Mouse (Mus musculus) thymus, postnatal 10 days (tissue): ENCODE data around the gene Haghl.
"Not testable (repeated sequence)": the region's sequence is repeated elsewhere in the genome, so short reads cannot be mapped to it uniquely, and the experiment has no call there.

Experiments used
- DNase-seq, 2 experiments: peaks; one replicate each; pipeline ENCODE4 v3.0.0; 2021; ENCODE audit warnings: low spot score in 2 of 2

Gene Haghl

DNA sequence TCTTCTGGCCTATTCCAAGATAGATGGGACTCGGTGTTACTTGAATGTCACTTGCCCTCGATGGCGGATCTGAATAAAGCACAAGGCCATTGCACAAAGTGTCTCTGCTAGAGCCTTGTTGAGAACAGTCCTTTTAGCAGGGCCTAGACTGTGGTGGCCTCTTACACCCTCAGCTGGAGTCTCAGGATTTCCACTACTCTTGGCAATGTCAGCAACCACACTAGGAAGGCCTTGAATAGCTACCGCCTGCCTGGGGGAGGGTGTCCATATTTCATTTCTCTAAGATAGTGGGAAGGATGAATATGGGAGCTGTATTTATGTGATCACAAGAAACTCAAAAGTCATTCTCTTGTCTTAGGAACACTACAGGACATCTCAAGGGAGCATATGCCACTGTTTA, 37.2 kb downstream of the Haghl start:
- no peak for DNase-seq

- no peak for DNase-seq
These were observed 41.2 kb downstream of the Haghl start for GRCm38 (mm10) chr17:25744311-25744710.

- DNase-seq = no peak
These were observed 41.6 kb downstream of the Haghl start for GRCm38 (mm10) chr17:25743831-25744230.

GRCm38 (mm10) chr17:25741471-25741870, 44.0 kb downstream of the Haghl start:
- not testable (repeated sequence) for DNase-seq

DNA sequence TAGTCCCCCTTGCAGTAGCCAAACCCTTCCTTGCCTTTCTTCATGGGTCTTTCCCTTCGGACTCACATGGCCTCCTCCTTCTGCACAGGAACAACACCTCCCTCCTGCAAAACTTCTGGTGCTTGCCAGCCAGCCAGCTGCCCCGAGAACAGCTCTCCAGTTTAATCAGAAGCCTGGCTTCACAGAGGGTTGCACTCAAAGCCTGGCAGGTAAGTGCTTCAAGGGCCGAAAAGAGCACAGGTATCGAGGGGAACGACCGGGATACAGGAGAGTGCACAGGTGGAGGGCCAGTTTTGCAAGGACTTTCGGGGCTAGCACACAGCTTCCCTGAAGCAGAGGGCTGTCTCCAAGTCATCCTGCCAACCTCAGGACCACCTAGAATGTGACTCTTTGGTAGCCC, 46.6 kb downstream of the Haghl start:
- DNase-seq = no peak

DNA sequence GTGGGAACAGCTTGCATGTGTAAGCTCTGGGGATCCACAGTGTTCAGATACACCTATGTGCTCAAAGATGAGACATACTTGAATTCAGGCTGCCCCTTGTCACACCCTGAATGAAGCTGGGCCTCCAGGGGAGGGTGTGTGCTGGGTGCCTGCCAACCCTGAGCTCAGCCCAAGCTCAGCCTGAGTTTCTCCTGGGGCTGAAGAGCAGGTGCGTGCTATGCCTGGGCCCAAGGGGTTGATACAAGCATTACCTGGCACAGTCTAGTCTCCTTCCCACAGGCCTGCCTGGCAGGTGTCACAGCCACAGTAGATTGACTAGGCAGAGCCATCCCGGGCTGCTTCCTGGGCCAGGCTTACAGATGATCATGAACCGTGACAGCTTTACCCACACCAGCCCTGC, 49.7 kb downstream of the Haghl start, which contains the start of gene Mslnl:
Gene Mslnl (plus strand): TSS at position 298 of the 400 bp plus-strand sequence.
- no peak for DNase-seq

GRCm38 (mm10) chr17:25735246-25735645, 50.2 kb downstream of the Haghl start:
- DNase-seq = no peak

GRCm38 (mm10) chr17:25732082-25732481, 53.4 kb downstream of the Haghl start:
- DNase-seq = peak; percentile 53 to 79
